In the genomic region with DNA sequence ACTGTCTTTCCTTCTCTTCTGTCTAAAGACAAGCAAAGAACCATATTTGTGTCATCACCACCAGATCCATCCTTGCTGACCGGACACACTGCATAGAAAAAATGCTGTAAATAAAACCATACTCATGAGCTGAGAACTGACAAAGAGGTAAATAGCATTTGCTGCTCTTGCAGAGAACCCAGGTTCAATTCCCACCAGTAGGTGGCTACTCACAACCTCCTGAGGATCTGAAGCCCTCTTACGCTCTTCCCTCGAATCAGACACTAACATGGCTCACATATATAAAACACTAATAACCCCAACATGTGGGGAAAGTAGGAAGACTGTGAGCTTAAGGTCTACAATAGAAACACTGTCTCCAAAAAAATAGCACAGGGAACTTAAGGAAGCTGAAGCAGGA, we compare ENCODE assay signal across 12 mouse cellular contexts. TPM values are rescaled to one million over a fixed set of nuclear protein-coding genes. Genes with fewer than 3 reads are reported as not detected.
A peak's percentile ranks its signal among the peaks of the same experiment; 100 is the strongest.
DNase-seq lines count a peak whose midpoint lies in the region; TF ChIP-seq lines count a peak whose summit lies in the region.
"Had no signal": no experiment of that assay in that cellular context is flagged by ENCODE, and none has a peak within 500 bp of the region (broad histone marks: within the 10 kb centered on the region; RNA-seq: fewer than 3 reads in every experiment).

No protein-coding gene starts in this region.

- H3K4me3 ChIP-seq in layer of hippocampus, adult 2 months: no peak overlapping the region
- H3K4me3 ChIP-seq: forebrain, embryonic 12.5 days; hindbrain, embryonic 13.5 days had no signal

- DNase-seq in layer of hippocampus, adult 2 months (ENCODE audit: low spot score in 2 of 2): no peak
- no peak for DNase-seq in layer of hippocampus, adult 11-12 months (ENCODE audit: low spot score)
- peak; percentile 25 for DNase-seq in thymus, postnatal 4 days
- no peak for DNase-seq in thymus, postnatal 0 days (ENCODE audit: low spot score)
- peak; percentile 63 for DNase-seq in brain, adult 2 months (ENCODE audit: low read depth, low spot score)
- DNase-seq in frontal cortex, postnatal 14 days (ENCODE audit: low spot score in 2 of 2): no peak
- DNase-seq in urinary bladder, adult 18-20 months (ENCODE audit: low spot score in 2 of 2): no peak
- DNase-seq: heart, adult 11 months; kidney, postnatal 4 days had no signal

- TF ChIP-seq CTCF in layer of hippocampus, adult 2 months (conservative IDR thresholded peaks at IDR 0.05): peak; percentile 70

- no peak overlapping the region for H3K27ac ChIP-seq in layer of hippocampus, adult 2 months
- H3K27ac ChIP-seq: forebrain, embryonic 12.5 days; hindbrain, embryonic 13.5 days; macrophage had no signal

RNA-seq across cellular contexts. Expression of a gene that starts 18.8 kb away (rescaled TPM):
- 10 to 100 TPM; 74.4 to 76.5 TPM for total RNA-seq in layer of hippocampus, adult 2 months (2021)
- 14.0 and 15.6 TPM in 2 replicates for polyA plus RNA-seq in thymus, postnatal 0 days (2015; fragmentation: Nextera tagmentation; extraction: Ambion mirVana)

RNA-seq across cellular contexts. Expression of a gene that starts 45.2 kb away (rescaled TPM):
- 100 to 1,000 TPM; 109 to 114 TPM for total RNA-seq in layer of hippocampus, adult 2 months (2021)
- 8.2 and 12.4 TPM in 2 replicates for polyA plus RNA-seq in thymus, postnatal 0 days (2015; fragmentation: Nextera tagmentation; extraction: Ambion mirVana)

RNA-seq across cellular contexts. Expression of a gene that starts 51.7 kb away (rescaled TPM):
- 10 to 100 TPM; 32.9 to 34.4 TPM for total RNA-seq in layer of hippocampus, adult 2 months (2021)
- 1.1 and 1.8 TPM in 2 replicates for polyA plus RNA-seq in thymus, postnatal 0 days (2015; fragmentation: Nextera tagmentation; extraction: Ambion mirVana)

RNA-seq across cellular contexts. Expression of a gene that starts 54.8 kb away (rescaled TPM):
- total RNA-seq in layer of hippocampus, adult 2 months (2021): 100 to 1,000 TPM; 236 to 246 TPM
- 1.9 and 2.0 TPM in 2 replicates for polyA plus RNA-seq in thymus, postnatal 0 days (2015; fragmentation: Nextera tagmentation; extraction: Ambion mirVana)

Comparison
In these comparisons a context has a peak if more than half of its experiments do, and no peak if none do; other contexts are left out.
1. DNase-seq: peak in thymus, postnatal 4 days (single experiment) and brain, adult 2 months (single experiment); none in layer of hippocampus, adult 2 months (0 of 2), layer of hippocampus, adult 11-12 months (single experiment), thymus, postnatal 0 days (single experiment), frontal cortex, postnatal 14 days (0 of 2) and urinary bladder, adult 18-20 months (0 of 2).